Mouse (Mus musculus) 3T3-L1 (cell line): ENCODE measurements around the gene Hsph1.

Source experiments
- DNase-seq: peaks from one replicate; pipeline ENCODE4 v3.0.0-alpha.2; 2015; ENCODE audit warnings: low read depth, low spot score

Gene Hsph1

GRCm38 (mm10) chr5:149588814-149589534 lies 47.2 kb downstream of the Hsph1 start:
- peak; percentile 50 for DNase-seq

- DNase-seq, result no peak
These were observed 48.8 kb downstream of the Hsph1 start for GRCm38 (mm10) chr5:149587327-149587895.

GRCm38 (mm10) chr5:149585910-149586309 lies 50.3 kb downstream of the Hsph1 start:
- DNase-seq, result peak; percentile 73

GRCm38 (mm10) chr5:149585231-149585630 lies 50.9 kb downstream of the Hsph1 start:
- no peak for DNase-seq

GRCm38 (mm10) chr5:149584154-149584655 lies 52.0 kb downstream of the Hsph1 start:
- peak; percentile 39 for DNase-seq

- no peak for DNase-seq
These were observed 52.7 kb downstream of the Hsph1 start for GRCm38 (mm10) chr5:149583507-149583906.

GRCm38 (mm10) chr5:149582642-149583262 lies 53.4 kb downstream of the Hsph1 start:
- no peak for DNase-seq

- DNase-seq, result no peak
These were observed 58.7 kb downstream of the Hsph1 start for GRCm38 (mm10) chr5:149577449-149577848.

- DNase-seq, result no peak
These were observed 59.2 kb downstream of the Hsph1 start for GRCm38 (mm10) chr5:149576977-149577376.

- no peak for DNase-seq
These were observed 67.2 kb downstream of the Hsph1 start for GRCm38 (mm10) chr5:149568993-149569392.

GRCm38 (mm10) chr5:149566957-149567356 lies 69.2 kb downstream of the Hsph1 start:
- DNase-seq, result peak; percentile 15

GRCm38 (mm10) chr5:149566026-149566425 lies 70.2 kb downstream of the Hsph1 start:
- DNase-seq, result no peak
